Mouse (Mus musculus): ENCODE measurements around the gene Dlgap4.
"Not testable (repeated sequence)": the region's sequence is repeated elsewhere in the genome, so short reads cannot be mapped to it uniquely, and the experiment has no call there.

Gene Dlgap4

DNA sequence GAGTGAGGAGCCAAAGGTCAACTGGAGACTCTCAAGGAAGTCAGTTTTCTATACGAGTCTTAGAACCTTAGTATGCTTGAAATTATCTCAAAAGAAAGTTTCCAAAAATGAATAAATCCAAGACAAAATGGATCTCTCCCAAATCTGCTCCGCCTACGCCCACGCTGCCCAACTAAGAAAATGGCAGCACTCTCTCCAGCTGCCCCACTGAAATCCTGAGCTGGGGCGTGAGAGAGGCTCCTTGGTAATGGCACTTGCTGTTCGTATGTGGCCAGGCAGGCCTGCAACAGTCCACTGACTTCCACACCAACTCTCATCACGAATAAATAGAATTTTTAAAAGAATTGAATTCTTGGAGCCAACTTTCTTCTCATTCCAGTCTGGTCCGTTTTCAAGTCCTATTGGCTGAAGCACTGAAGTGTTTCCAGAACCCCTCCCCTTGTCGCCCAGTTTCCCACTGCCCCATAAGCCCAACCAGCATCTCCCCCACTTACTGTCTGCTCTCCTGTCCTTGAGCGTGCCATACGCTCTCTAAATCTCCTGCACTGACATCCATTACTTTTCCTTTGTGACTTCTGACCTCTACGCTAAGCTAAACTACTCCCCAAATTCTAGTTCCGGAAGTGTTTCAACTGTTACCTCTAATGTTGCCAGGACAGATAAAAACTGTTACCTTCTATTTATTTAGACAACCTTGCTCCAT lies 160.7 kb downstream of the Dlgap4 start:
- intact Hi-C loops (cut with DNase I) = no loop called here

DNA sequence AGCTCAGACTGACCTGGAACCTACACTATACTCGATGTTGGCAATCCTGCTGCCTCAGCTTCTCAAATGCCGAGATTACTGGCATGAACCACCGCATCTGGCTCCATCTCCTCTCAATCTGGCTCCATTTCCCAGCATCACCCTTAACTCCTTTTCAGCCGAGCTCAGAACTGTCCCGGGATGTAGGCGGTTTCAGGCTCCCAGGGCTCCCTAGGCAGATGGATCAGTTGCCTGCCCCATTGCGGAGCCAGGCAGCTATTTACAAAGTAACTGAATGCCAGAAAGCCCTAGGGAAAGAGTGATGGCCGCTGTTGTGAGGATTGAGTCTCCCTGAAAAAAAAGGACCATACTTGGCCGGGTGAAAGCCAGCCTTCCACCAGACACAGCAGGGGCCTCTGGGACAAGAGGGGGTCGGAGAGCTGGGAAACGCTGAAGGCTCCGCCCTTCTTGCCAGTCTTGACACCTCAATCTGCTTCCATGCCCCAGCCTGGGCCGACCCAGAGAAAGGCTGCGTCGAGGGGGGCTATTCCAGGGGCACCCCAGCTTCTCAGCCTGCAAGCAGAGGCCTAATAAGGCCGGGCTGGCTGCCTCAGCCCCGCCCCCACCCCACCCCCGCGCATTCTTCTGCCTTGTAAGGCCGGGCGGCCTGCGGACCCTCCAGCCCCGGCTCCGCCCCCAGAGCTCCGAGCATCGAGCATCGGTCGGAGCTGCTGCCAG lies 161.4 kb downstream of the Dlgap4 start, which contains the start of gene Myl9:
Gene Myl9 (plus strand): TSS at position 683 of the 717 bp plus-strand sequence.
- intact Hi-C loops (cut with DNase I) = no loop called here

DNA sequence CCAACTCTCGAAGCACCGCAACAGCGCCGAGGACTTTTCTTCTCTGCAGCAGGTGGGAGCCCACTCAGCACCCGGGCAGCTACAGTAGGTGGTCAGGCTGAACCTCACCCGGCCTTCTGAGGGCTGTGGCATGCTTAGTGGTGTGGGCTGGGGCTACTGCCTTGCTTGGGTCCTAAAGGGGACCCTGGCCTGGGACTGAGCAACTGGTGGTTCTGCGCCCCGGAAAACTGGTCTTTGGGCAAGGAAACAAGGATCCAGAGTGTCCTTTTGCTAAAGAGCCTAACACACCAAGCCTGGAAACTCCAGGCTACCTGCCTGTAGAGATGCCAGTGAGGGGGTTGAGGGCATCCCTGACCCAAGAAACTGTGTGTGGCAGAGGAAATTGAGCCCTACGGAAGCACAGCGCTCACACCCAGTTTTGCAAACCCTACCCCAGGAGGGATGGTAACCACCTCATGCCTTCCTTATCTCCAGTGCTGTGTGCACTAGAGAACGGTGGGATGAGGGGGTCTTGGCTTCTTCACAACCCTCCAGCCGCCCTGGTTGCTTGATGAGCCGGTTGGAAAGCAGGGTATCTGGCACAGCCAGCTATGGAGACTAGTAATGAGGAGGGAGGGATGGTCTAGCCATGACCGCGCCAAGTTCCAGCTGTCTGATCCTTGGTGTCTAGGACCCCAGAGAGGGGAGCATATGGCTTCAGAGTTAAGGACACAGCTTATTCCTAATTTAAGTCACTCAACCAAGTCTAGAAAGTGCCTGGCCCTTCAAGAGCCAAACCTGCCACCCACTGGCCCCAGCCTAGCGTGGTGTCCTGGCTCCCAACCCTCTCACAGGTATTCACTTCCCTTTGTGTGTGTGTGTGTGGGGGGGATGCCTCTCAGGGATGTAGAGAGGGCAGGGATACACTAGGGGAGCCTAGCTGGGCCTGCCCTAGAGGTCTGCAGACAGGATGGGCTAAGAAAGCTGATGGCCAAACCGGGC lies 162.2 kb downstream of the Dlgap4 start:
- intact Hi-C loops (cut with DNase I) = no loop called here

DNA sequence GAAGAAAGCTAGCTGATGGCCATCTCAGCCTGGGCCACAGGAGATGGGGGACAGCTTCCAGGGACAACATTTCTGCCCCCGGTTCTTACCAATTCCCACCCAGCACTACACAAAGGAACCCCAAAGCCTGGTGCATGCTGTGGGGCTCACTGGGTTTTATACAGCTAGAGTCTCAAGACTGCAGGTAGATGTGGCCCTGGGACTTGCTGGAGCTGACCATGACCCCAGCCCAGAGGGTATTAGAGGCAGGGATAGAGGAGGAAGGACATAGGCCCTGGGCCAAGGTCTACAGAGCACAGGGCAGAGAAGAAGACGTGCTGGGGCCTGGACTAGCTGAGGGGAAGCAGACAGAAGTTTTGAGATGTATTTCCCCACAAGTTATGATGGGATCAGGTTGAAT lies 163.4 kb downstream of the Dlgap4 start:
- intact Hi-C loops (cut with DNase I) = no loop called here

DNA sequence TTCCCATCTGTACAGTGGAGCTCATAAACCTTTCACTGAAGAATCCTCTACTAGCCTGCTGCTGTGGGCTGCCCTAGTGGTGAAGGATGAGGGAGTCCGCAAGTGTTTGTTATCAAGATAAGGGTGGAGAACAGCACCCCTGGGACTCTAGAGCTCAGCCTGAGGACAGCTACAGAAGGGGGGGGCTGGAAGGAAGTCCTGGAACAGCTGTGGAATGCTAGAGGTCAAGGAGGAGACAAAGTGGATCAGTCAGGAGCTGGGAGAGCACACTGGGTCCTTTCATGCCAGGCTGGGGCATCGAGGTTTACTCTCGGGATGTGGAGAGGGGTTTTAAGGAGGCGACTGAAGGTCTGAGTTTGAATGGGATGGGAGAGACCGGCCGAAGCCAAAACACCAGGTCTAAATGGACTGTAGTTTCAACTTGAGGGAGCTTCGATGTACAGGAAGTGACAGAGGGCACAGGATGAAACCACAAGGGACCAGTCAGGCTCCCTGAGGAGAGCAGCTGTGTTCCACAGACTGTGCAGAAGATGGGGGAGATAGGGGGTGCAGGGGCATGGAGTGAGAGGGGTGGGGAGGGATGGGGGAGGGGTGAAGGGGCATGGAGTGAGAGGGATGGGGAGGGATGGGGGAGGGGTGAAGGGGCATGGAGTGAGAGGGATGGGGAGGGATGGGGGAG lies 164.0 kb downstream of the Dlgap4 start:
- intact Hi-C loops (cut with DNase I) = no loop called here

DNA sequence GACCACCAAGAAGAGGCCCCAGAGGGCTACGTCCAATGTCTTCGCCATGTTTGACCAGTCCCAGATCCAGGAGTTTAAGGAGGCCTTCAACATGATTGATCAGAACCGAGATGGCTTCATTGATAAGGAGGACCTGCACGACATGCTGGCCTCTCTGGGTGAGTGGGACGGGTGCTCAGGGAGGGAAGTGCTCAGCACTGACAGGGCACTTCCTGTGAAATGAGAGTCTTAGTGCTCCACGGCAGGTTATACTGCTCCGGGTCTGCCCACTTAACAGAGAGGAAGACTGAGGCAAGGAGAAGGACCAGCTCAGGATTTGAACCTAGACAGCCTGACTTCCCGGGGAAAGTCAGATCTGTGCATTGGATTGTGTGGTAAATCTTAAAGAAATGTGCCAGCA lies 165.1 kb downstream of the Dlgap4 start:
- intact Hi-C loops (cut with DNase I) = no loop called here

DNA sequence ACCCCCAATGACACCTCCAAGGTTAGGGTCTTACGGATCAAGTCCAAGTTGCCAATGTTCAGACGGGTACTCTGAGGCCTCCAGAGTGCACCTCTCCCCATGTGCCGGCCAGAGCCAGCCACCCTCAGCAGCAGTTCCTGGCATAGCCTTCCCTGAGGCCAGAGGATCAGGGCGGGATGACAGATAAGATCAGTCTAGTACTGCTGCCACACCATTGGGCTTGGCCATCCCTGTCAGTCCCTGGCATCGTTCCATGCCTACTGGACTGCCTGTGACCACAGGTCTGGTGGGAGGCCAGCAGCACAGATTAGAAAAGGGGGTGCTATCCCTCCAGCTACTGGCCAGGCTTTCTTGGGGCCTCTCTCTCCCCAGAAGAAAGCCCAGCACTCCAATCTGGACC lies 165.5 kb downstream of the Dlgap4 start:
- intact Hi-C loops (cut with DNase I) = no loop called here

DNA sequence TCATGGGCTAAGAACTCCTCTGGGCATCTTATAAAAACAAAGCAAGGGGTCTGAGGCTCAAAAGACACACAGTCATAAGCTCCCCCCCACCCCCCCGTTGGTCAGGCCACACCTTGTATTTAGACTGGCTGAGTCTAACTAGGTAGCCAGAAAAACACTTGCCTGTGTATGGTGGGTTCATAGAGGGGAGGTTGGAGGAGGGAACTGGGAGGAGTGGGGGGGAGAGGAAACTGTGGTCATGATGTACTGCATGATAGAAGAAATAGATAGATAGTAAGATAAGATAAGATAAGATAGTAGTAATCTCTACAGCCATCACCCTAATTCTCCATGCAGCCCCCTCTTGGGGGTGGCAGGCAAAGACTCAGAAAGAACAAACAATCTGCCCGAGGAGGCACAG lies 166.0 kb downstream of the Dlgap4 start:
- intact Hi-C loops (cut with DNase I) = no loop called here

DNA sequence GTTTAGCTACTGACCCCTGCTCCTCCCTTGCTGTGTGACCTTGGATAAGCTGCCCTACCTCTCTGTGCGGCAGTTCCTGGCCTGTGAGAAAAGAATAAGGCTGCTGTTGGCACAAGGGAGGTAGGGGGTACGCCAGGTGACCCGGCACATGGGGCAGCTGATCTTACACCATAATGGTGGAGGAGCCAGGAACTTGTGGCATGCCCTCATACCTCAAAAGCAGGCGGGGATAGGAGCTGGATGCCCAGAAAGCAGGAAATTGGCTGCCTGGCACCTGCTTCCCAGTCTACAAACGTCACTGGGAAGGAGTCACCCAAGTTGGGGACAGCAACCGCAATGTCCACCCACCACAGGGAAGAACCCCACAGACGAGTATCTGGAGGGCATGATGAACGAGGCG lies 166.6 kb downstream of the Dlgap4 start:
- intact Hi-C loops (cut with DNase I) = no loop called here

DNA sequence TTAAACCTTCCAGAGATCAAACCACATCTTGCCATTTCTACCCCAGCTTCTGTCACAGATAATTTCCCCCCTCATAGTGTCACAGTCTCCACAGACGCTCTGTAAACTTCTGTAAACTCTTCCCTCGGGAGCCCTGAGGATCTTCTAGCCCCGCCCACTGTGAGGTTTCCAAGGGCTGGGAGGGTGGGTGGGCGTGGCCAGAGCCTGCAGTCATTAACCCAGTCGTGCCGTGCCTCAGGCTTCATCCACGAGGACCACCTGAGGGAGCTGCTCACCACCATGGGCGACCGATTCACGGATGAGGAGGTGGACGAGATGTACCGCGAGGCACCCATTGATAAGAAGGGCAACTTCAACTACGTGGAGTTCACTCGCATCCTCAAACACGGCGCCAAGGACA lies 167.2 kb downstream of the Dlgap4 start:
- intact Hi-C loops (cut with DNase I) = no loop called here

DNA sequence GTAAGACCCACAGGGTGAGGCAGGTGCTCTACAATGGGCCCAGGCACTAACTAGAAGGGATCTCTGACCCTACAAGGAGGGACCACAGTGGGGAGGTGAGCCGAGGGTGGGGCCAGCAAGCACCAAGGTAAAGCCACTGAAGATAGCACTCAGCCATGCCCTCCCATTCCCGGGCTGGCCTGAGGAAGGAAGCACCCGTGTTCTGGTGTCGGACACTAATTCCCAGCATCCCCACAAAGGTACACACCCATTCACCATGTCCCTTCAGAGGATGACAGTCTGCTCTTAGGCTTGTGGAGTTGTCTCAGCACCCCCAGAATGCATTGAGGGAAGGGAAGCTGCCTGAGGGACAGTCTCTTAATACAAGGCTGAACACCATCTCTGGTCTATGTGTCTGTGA lies 167.8 kb downstream of the Dlgap4 start:
- intact Hi-C loops (cut with DNase I) = no loop called here

DNA sequence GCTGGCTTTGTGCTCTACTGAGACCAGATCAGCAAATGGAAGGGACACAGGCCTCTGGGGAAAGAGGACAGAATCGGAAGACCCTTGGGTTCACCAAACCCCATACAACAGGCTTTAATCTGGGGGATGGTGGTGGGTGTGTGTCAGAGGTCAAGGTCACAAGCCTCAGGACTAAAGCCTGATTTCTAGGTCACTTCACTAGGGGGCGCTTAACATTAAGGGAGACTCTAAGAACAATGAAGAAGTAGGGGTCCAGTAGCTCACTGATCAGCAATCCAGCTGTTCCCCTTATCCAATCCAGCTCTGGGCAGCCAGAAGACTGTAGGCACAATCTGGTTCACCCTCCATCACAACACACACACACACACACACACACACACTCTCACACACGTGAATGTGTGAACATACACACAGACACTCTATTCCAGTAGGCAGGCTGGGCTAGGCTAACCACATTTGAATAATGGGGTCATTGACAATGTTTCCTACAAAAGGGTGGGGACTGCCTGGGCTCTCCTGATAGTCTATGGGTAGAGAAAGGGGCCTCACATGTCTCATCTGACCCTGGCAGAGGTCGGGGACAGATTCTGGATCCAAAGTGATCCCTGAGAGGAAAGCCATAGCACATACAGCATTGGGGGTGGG lies 168.5 kb downstream of the Dlgap4 start:
- intact Hi-C loops (cut with DNase I) = no loop called here

DNA sequence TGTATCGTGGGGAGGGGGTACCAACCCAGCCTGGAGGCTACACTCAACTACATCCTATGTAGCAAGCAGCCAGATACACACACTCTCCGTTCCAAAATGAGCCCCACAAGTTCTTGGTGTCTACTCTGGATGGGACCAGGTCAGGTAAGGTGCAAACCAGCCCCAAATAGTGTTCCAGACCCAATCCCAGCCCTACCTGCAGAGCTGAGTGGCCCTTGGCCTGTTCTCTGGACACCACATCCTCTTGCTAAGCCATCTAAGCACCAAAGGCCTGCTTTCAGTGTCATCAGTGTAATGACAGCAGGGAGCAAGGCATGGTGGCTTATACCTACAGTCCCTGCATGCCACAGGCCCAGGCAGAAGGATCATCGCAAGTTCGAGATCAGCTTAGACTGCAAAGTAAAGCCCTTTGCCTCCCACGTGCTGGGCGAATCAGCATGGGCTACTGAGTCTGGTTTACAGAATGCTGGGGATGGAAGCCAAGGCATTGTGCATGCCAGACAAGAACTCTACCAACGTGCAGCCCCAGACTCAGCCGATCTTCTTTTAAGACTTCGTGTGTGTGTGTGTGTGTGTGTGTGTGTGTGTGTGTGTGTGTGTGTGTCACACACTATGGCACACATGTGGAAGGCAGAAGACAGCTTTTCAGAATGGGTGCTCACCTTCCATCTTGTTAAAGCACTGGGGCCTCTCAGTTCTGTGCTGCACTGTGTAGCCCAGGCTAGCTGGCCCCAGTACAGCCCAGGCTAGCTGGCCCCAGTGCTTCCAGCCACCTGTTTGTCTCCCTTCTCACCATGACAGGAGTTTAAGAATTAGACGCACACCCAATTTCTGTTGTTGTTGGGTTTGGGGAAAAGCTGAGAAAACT lies 169.2 kb downstream of the Dlgap4 start:
- intact Hi-C loops (cut with DNase I) = no loop called here

DNA sequence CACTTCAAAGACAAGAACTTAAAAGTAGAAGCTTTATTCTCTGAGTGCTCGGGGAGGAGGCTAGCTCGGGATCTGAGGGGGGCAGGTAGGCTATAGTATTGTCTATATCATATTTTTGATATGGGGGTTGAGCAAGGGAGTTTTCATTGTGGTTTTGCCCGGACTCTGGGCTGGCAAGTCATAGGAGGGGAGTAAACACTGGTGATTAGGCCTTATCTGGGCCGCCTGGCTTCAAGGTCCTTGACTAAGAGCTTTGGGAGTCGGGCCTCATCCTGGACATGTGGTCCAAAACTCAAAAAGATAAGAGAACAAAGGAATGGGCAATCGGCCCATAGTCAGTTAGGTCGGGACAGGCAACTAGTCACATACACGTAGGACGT lies 169.8 kb downstream of the Dlgap4 start:
- intact Hi-C loops (cut with DNase I) = no loop called here

DNA sequence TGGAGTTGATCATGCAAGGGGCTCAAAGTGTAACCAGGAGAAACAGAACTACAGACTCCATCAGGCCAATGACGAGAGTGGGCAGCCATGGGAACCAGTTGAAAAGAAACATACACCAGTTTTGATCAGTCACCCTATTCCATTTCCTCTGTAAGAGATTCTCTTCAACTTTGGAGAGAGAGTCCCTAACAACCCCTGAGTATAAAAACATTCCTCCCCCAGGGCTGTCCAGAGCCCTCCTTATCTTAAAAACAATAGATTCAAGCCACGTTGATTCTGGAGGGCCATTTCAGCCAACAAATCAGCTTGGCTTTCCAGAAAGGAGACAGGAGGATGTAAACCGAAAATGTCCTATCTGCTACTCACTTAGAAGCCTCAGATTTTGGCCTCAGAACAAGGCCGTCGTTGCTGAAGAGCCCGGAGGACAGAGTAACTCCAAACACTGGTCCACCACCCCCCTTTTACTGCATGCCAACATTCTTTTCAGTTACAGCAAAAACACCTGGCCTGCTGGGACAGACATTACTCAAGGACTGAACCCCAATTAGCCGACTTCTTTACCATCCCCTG lies 170.6 kb downstream of the Dlgap4 start:
- intact Hi-C loops (cut with DNase I) = no loop called here

DNA sequence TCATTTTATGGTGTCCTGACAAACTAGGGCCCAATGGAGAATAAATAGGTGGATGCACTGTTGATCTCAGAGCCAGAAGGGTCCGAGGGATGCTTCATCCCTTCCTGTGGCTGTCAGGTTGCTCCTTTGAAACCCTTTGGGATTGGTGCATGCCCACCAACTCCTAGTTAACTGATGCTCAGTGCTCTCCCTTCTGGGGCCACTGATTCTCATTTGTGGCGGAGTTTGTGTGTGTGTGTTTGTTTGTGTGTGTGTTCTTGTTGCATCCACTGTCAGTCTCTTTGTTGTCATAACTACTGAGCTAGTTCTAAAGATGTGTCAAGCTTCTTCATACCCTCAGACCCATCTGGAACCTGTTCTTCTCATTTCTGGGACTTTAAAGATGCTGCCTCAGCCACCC lies 171.4 kb downstream of the Dlgap4 start:
- intact Hi-C loops (cut with DNase I) = no loop called here

DNA sequence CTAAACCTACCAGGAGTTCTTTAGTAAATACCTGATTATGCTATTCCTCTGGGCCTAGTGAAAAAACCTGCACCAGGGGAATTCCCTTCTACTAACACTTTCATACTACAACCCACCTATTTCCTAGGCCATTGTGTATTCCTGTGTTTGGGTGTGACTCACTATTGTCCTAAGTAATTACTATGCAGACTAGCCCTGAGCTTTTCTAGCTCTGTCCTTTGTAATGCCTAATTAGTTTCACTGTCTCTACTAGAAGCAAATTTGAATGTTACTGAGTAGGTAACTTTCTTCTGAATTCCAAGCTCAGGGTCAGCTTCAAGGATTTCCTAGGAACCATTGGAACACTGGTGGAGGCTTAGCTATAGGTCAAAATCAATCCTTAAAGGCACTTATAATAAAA lies 172.9 kb downstream of the Dlgap4 start:
- intact Hi-C loops (cut with DNase I) = not testable (repeated sequence)

DNA sequence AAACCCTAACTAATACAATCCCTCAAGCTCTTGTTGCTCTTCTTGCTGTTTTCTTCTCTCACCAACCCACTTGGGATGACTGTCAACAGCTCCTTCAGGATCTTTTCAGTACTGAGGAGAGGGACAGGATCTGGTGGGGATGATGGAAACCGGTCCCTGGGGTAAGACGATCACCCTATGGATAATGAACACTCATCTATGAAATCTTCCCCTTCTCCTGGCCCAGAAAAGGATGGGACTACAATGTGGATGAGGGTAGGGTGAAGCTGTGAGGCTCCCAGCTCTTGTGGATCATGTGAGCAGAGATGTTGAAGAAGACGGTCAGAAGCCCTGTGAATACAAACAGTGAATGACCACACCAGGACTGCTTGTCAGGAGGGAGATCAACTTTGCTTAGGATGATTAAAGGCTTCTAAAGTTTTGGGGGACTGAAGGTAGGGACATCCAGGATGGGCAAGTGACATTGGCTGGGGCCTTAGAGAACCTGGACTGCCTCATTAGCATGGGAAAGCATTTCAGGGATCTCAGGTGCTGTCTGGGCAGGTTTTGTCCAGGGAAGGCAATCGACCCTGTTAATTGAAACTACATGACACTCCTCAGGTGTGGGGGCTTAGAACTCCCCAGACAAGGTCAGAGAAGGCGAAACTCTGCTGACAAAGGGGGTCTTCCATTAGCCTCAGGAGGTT lies 173.7 kb downstream of the Dlgap4 start:
- intact Hi-C loops (cut with DNase I) = no loop called here

DNA sequence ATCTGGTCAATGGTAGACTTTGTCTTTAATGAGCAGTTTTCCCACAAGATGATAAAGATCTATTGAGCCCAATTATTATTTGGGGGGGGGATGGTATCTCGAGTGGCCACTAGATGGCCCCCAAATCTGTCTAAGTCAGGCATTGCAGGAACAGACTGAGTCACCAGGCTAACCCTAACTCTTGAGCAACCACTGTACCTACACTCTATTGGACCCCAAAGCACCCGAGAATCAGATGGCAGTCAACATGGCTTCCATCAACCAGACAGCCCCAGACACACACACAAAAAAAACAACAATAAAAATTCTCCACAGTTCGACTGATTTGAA lies 174.2 kb downstream of the Dlgap4 start:
- intact Hi-C loops (cut with DNase I) = no loop called here
